In the genomic region with DNA sequence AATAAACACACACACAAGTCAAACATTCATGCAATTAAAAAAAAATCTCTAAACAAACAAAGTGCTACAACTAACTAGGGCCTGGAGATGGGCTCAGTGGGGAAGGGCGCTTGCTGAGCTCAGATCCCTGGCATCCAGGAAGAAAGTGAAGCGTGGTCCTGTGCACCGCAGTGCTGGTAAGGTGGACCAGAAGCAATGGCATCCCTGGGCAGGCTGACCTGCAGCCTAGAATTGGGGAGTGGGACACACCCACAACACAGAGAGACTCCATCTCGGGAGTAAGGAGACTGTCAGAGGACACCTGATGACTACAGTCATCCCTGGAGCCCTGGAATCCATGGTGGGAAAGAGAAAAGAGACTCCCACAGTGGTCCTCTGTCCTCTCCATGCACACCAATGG, we compare ENCODE assay signal across 9 mouse cellular contexts. TPM values are rescaled to one million over a fixed set of nuclear protein-coding genes. Genes with fewer than 3 reads are reported as not detected.
A peak's percentile ranks its signal among the peaks of the same experiment; 100 is the strongest.
DNase-seq lines count a peak whose midpoint lies in the region; ATAC-seq and TF ChIP-seq lines count a peak whose summit lies in the region.
"Had no signal": no experiment of that assay in that cellular context is flagged by ENCODE, and none has a peak within 500 bp of the region (broad histone marks: within the 10 kb centered on the region; RNA-seq: fewer than 3 reads in every experiment).

No protein-coding gene starts in this region.

- TF ChIP-seq EP300 in CH12.LX (IDR thresholded peaks at IDR 0.05; ENCODE audit: low read length) = no peak

- no peaks in the 10 kb centered on the region for H3K79me2 ChIP-seq in CH12.LX (replicated peaks; ENCODE audit: control insufficient read depth, extremely low read depth, insufficient read depth, poor library complexity, severe bottlenecking)

- TF ChIP-seq RAD21 in CH12.LX (IDR thresholded peaks at IDR 0.05; ENCODE audit: low read depth, low read length) = no peak

- no peak for TF ChIP-seq POLR2A in CH12.LX (IDR thresholded peaks at IDR 0.05; ENCODE audit: low read depth, low read length)

- WGBS in heart, embryonic 12.5 days = 89% methylated on average over 4 of the region's 4 CpGs
- 70% methylated on average over 4 of the region's 4 CpGs for WGBS in liver, embryonic 15.5 days (ENCODE audit: insufficient replicate concordance)
- WGBS in liver, embryonic 12.5 days (ENCODE audit: insufficient replicate concordance) = 73% methylated on average over 4 of the region's 4 CpGs
- 87% methylated on average over 4 of the region's 4 CpGs for WGBS in embryonic facial prominence, embryonic 15.5 days

- 0 out of 2 replicates have a peak, but pooled peaks cover 3% of the 10 kb centered on the region for H3K27me3 ChIP-seq in heart, embryonic 12.5 days (replicated peaks)
- peaks cover 31% of the 10 kb centered on the region for H3K27me3 ChIP-seq in liver, embryonic 15.5 days
- H3K27me3 ChIP-seq in liver, embryonic 12.5 days (replicated peaks) = peaks cover 19% of the 10 kb centered on the region
- no peaks in the 10 kb centered on the region for H3K27me3 ChIP-seq in CH12.LX (replicated peaks)
- no peaks in the 10 kb centered on the region for H3K27me3 ChIP-seq in embryonic facial prominence, embryonic 15.5 days
- H3K27me3 ChIP-seq: embryonic facial prominence, embryonic 12.5 days had no signal

- no peak overlapping the region for H3K4me2 ChIP-seq in heart, embryonic 12.5 days
- H3K4me2 ChIP-seq in liver, embryonic 15.5 days = no peak overlapping the region
- no peak overlapping the region for H3K4me2 ChIP-seq in liver, embryonic 12.5 days
- H3K4me2 ChIP-seq in CH12.LX (ENCODE audit: insufficient read depth, low read depth, poor library complexity, severe bottlenecking) = no peak overlapping the region
- no peak overlapping the region for H3K4me2 ChIP-seq in embryonic facial prominence, embryonic 15.5 days (replicated peaks)

- H3K27ac ChIP-seq in heart, embryonic 12.5 days (ENCODE audit: poor library complexity, severe bottlenecking) = peak overlapping the region; percentile 66; the same call in 1 of the 2 replicates
- H3K27ac ChIP-seq in liver, embryonic 15.5 days (replicated peaks) = 0 out of 2 replicates have a peak overlapping the region, but pooled peaks have one; percentile 34
- no peak overlapping the region for H3K27ac ChIP-seq in liver, embryonic 12.5 days
- H3K27ac ChIP-seq in CH12.LX (ENCODE audit: insufficient read depth, low read depth) = peak overlapping the region; percentile 67
- H3K27ac ChIP-seq in embryonic facial prominence, embryonic 15.5 days (replicated peaks) = peak overlapping the region; percentile 91; the same call in 1 of the 2 replicates

- no peak overlapping the region for H3K4me3 ChIP-seq in heart, embryonic 12.5 days
- H3K4me3 ChIP-seq in liver, embryonic 15.5 days (replicated peaks) = no peak overlapping the region
- H3K4me3 ChIP-seq in liver, embryonic 12.5 days = no peak overlapping the region
- H3K4me3 ChIP-seq in CH12.LX (replicated peaks in 1 of 3; ENCODE audit: low read depth in 2 of 3, low read length in 2 of 3, poor library complexity in 1 of 3) = peak overlapping the region in 1 of 3 experiments; percentile 25
- no peak overlapping the region for H3K4me3 ChIP-seq in embryonic facial prominence, embryonic 15.5 days (replicated peaks)
- H3K4me3 ChIP-seq: embryonic facial prominence, embryonic 12.5 days had no signal

- no peak for TF ChIP-seq CTCF in CH12.LX (conservative IDR thresholded peaks at IDR 0.05 in 1 of 2, IDR thresholded peaks at IDR 0.05 in 1 of 2; ENCODE audit: low read depth in 2 of 2, low read length in 2 of 2)

- dilution Hi-C loops in CH12.LX (cut with MboI; ENCODE audit: extremely low pct_ligation_motif_present, extremely low pct_unique_long_range_greater_than_20kb, low sequenced_read_pairs) = no loop called here

- DNase-seq in heart, adult 18-20 months = no peak
- no peak for DNase-seq in CH12.LX (ENCODE audit: extremely low read depth)
- no peak for DNase-seq in right cerebral cortex, adult 2 months (ENCODE audit: low spot score in 2 of 2)

- no peaks in the 10 kb centered on the region for H3K9me3 ChIP-seq in heart, embryonic 12.5 days (replicated peaks)
- H3K9me3 ChIP-seq in liver, embryonic 15.5 days (replicated peaks) = no peaks in the 10 kb centered on the region
- H3K9me3 ChIP-seq in liver, embryonic 12.5 days (replicated peaks) = no peaks in the 10 kb centered on the region
- no peaks in the 10 kb centered on the region for H3K9me3 ChIP-seq in CH12.LX (replicated peaks; ENCODE audit: low read length)
- H3K9me3 ChIP-seq in embryonic facial prominence, embryonic 15.5 days (replicated peaks) = no peaks in the 10 kb centered on the region
- H3K9me3 ChIP-seq: embryonic facial prominence, embryonic 12.5 days had no signal

- no peaks in the 10 kb centered on the region for H3K36me3 ChIP-seq in heart, embryonic 12.5 days
- no peaks in the 10 kb centered on the region for H3K36me3 ChIP-seq in liver, embryonic 15.5 days (replicated peaks)
- no peaks in the 10 kb centered on the region for H3K36me3 ChIP-seq in liver, embryonic 12.5 days
- no peaks in the 10 kb centered on the region for H3K36me3 ChIP-seq in CH12.LX (replicated peaks in 1 of 2; ENCODE audit: control insufficient read depth in 1 of 2, insufficient read depth in 1 of 2, low read length in 1 of 2)
- no peaks in the 10 kb centered on the region for H3K36me3 ChIP-seq in embryonic facial prominence, embryonic 15.5 days
- H3K36me3 ChIP-seq: embryonic facial prominence, embryonic 12.5 days had no signal

- H3K9ac ChIP-seq in heart, embryonic 12.5 days = no peak overlapping the region
- H3K9ac ChIP-seq in liver, embryonic 15.5 days = no peak overlapping the region
- H3K9ac ChIP-seq in liver, embryonic 12.5 days = no peak overlapping the region
- H3K9ac ChIP-seq in CH12.LX (ENCODE audit: insufficient read depth, low read depth) = peak overlapping the region; percentile 53; the same call in 1 of the 2 replicates
- H3K9ac ChIP-seq in embryonic facial prominence, embryonic 15.5 days = no peak overlapping the region
- H3K9ac ChIP-seq: embryonic facial prominence, embryonic 12.5 days had no signal

- ATAC-seq in heart, embryonic 12.5 days (ENCODE audit: insufficient number of reproducible peaks, low FRiP score) = no peak
- ATAC-seq in liver, embryonic 15.5 days (ENCODE audit: insufficient read depth) = no peak
- ATAC-seq in liver, embryonic 12.5 days = no peak
- no peak for ATAC-seq in embryonic facial prominence, embryonic 15.5 days (ENCODE audit: insufficient number of reproducible peaks, low FRiP score, low TSS enrichment, low read depth)
- no peak for ATAC-seq in megakaryocyte, adult 5-6 weeks (ENCODE audit: poor library complexity, severe bottlenecking)

- H3K4me1 ChIP-seq in heart, embryonic 12.5 days (replicated peaks) = peaks cover 53% of the 10 kb centered on the region
- H3K4me1 ChIP-seq in liver, embryonic 15.5 days (replicated peaks) = peaks cover 52% of the 10 kb centered on the region
- peaks cover 46% of the 10 kb centered on the region for H3K4me1 ChIP-seq in liver, embryonic 12.5 days
- peaks cover 19 to 55% of the 10 kb centered on the region in 2 experiments for H3K4me1 ChIP-seq in CH12.LX (ENCODE audit: control insufficient read depth in 1 of 2, insufficient read depth in 2 of 2)
- peaks cover 50% of the 10 kb centered on the region for H3K4me1 ChIP-seq in embryonic facial prominence, embryonic 15.5 days

- in situ Hi-C loops in CH12.LX (cut with MboI; ENCODE audit: low pct_ligation_motif_present, low pct_unique_long_range_greater_than_20kb, low sequenced_read_pairs) = no loop called here

TF ChIP-seq in CH12.LX, 34 proteins besides CTCF, POLR2A, EP300 and RAD21:
- no peak for TF ChIP-seq GABPA (IDR thresholded peaks at IDR 0.05; ENCODE audit: insufficient replicate concordance, low read depth, low read length)

RNA-seq across cellular contexts. Expression of a gene that starts 21.8 kb away (rescaled TPM):
- 23.9 and 25.7 TPM in 2 replicates for polyA plus RNA-seq in heart, embryonic 12.5 days (2016; fragmentation: Nextera tagmentation; extraction: Ambion mirVana)
- 100 to 1,000 TPM; 158 to 190 TPM for total RNA-seq in heart, adult 18-20 months (2021)
- polyA plus RNA-seq in liver, embryonic 15.5 days (2015; fragmentation: Nextera tagmentation; extraction: Ambion mirVana) = 5.6 and 6.6 TPM in 2 replicates
- polyA plus RNA-seq in liver, embryonic 12.5 days (2016; fragmentation: Nextera tagmentation; extraction: Ambion mirVana) = 5.4 and 6.9 TPM in 2 replicates
- 45.7 and 136 TPM in 2 replicates for total RNA-seq in CH12.LX (2012; rRNA removed)
- 37.5 and 50.6 TPM in 2 replicates for total RNA-seq in CH12.LX (2014; rRNA removed)
- polyA plus RNA-seq in CH12.LX (2012; ENCODE audit: insufficient read length, low read depth) = 38.9 and 39.5 TPM in 2 replicates
- 83.3 and 89.1 TPM in 2 replicates for polyA plus RNA-seq in embryonic facial prominence, embryonic 15.5 days (2015; fragmentation: Nextera tagmentation; extraction: Ambion mirVana)
- 2.2 and 2.4 TPM in 2 replicates for total RNA-seq in megakaryocyte, adult 5-6 weeks (2015)
- total RNA-seq in megakaryocyte, adult 5-6 weeks (2017) = 0.94 and 1.2 TPM in 2 replicates

RNA-seq across cellular contexts. Expression of a gene that starts 29.2 kb away (rescaled TPM):
- 33.2 and 33.8 TPM in 2 replicates for polyA plus RNA-seq in heart, embryonic 12.5 days (2016; fragmentation: Nextera tagmentation; extraction: Ambion mirVana)
- total RNA-seq in heart, adult 18-20 months (2021) = 10 to 100 TPM; 23.2 to 25.9 TPM
- 15.7 and 16.5 TPM in 2 replicates for polyA plus RNA-seq in liver, embryonic 15.5 days (2015; fragmentation: Nextera tagmentation; extraction: Ambion mirVana)
- 22.6 and 23.4 TPM in 2 replicates for polyA plus RNA-seq in liver, embryonic 12.5 days (2016; fragmentation: Nextera tagmentation; extraction: Ambion mirVana)
- total RNA-seq in CH12.LX (2012; rRNA removed) (18.1 and 25.4 TPM in 2 replicates), CH12.LX (2014; rRNA removed) (20.1 and 21.0 TPM in 2 replicates)
- polyA plus RNA-seq in CH12.LX (2012; ENCODE audit: insufficient read length, low read depth) = 25.5 and 30.7 TPM in 2 replicates
- polyA plus RNA-seq in embryonic facial prominence, embryonic 15.5 days (2015; fragmentation: Nextera tagmentation; extraction: Ambion mirVana) = 44.1 and 47.8 TPM in 2 replicates
- total RNA-seq in megakaryocyte, adult 5-6 weeks (2015) = 25.7 and 29.9 TPM in 2 replicates
- total RNA-seq in megakaryocyte, adult 5-6 weeks (2017) = 24.3 and 27.0 TPM in 2 replicates

RNA-seq across cellular contexts. Expression of a gene that starts 29.5 kb away (rescaled TPM):
- polyA plus RNA-seq in heart, embryonic 12.5 days (2016; fragmentation: Nextera tagmentation; extraction: Ambion mirVana) = 79.4 and 84.7 TPM in 2 replicates
- 10 to 100 TPM; 73.8 to 84.0 TPM for total RNA-seq in heart, adult 18-20 months (2021)
- 37.5 and 39.0 TPM in 2 replicates for polyA plus RNA-seq in liver, embryonic 15.5 days (2015; fragmentation: Nextera tagmentation; extraction: Ambion mirVana)
- 55.3 and 63.1 TPM in 2 replicates for polyA plus RNA-seq in liver, embryonic 12.5 days (2016; fragmentation: Nextera tagmentation; extraction: Ambion mirVana)
- 66.4 and 67.6 TPM in 2 replicates for total RNA-seq in CH12.LX (2012; rRNA removed)
- 64.9 and 65.3 TPM in 2 replicates for total RNA-seq in CH12.LX (2014; rRNA removed)
- polyA plus RNA-seq in CH12.LX (2012; ENCODE audit: insufficient read length, low read depth) = 43.9 and 50.8 TPM in 2 replicates
- polyA plus RNA-seq in embryonic facial prominence, embryonic 15.5 days (2015; fragmentation: Nextera tagmentation; extraction: Ambion mirVana) = 107 and 113 TPM in 2 replicates
- total RNA-seq in megakaryocyte, adult 5-6 weeks (2015) = 45.9 and 57.2 TPM in 2 replicates
- total RNA-seq in megakaryocyte, adult 5-6 weeks (2017) = 35.2 and 39.4 TPM in 2 replicates
